Mouse (Mus musculus): ENCODE measurements around the gene Ly6g6c. TPM values are rescaled to one million over a fixed set of nuclear protein-coding genes. Genes with fewer than 3 reads are reported as not detected.

The Ly6g6c gene
- total RNA-seq, 2 experiments from 2014 or later, result not detected

- DNase-seq (ENCODE audit: low spot score in 2 of 2), result no peak
- intact Hi-C loops (cut with DNase I), result no loop called here
Measured at GRCm38 (mm10) chr17:35102299-35102698, 37.1 kb downstream of the Ly6g6c start.

- intact Hi-C loops (cut with DNase I), result no loop called here
- no peak for DNase-seq (ENCODE audit: low spot score in 2 of 2)
Measured at GRCm38 (mm10) chr17:35103221-35103690, 38.1 kb downstream of the Ly6g6c start.

- intact Hi-C loops (cut with DNase I), result no loop called here
- no peak for DNase-seq (ENCODE audit: low spot score in 2 of 2)
Measured at GRCm38 (mm10) chr17:35104079-35104478, 38.9 kb downstream of the Ly6g6c start.

GRCm38 (mm10) chr17:35104754-35105153 lies 39.6 kb downstream of the Ly6g6c start:
- intact Hi-C loops (cut with DNase I), result no loop called here
- DNase-seq (ENCODE audit: low spot score in 2 of 2), result no peak

GRCm38 (mm10) chr17:35105740-35106389 lies 40.7 kb downstream of the Ly6g6c start:
- intact Hi-C loops (cut with DNase I), result loop anchor here (1.0 kb wide), 1 partner anchor 85 kb away; no protein-coding TSS in a partner anchor
- DNase-seq (ENCODE audit: low spot score in 2 of 2), result peak in 1 of 2 experiments; percentile 40

- intact Hi-C loops (cut with DNase I), result loop anchor here (1.0 kb wide), 1 partner anchor 85 kb away; no protein-coding TSS in a partner anchor
- no peak for DNase-seq (ENCODE audit: low spot score in 2 of 2)
Measured at GRCm38 (mm10) chr17:35106522-35106921, 41.3 kb downstream of the Ly6g6c start.

- no peak for DNase-seq (ENCODE audit: low spot score in 2 of 2)
- intact Hi-C loops (cut with DNase I), result no loop called here
Measured at GRCm38 (mm10) chr17:35108097-35108496, 42.9 kb downstream of the Ly6g6c start, which contains the start of gene Ly6g5c. Gene Ly6g5c, plus strand, starts transcription at chr17:35108279.

- DNase-seq (ENCODE audit: low spot score in 2 of 2), result no peak
- intact Hi-C loops (cut with DNase I), result no loop called here
Measured at GRCm38 (mm10) chr17:35111774-35112173, 46.6 kb downstream of the Ly6g6c start.

- intact Hi-C loops (cut with DNase I), result no loop called here
- DNase-seq (ENCODE audit: low spot score in 2 of 2), result no peak
Measured at GRCm38 (mm10) chr17:35115046-35116019, 50.1 kb downstream of the Ly6g6c start, which contains the start of gene Ly6g5b. Gene Ly6g5b, minus strand, starts transcription at chr17:35115428.

Other genes with a start within 250 kb of the Ly6g6c start
- gene Stk19, start 228.4 kb upstream of the Ly6g6c start, total RNA-seq (2021), result 10 to 100 TPM; 52.2 to 57.6 TPM
- gene Dxo, start 228.4 kb upstream of the Ly6g6c start, total RNA-seq (2021), result 10 to 100 TPM; 35.9 to 37.1 TPM
- 10 to 100 TPM; 64.0 to 65.9 TPM for gene Skiv2l, start 215.2 kb upstream of the Ly6g6c start, total RNA-seq (2021)
- gene Nelfe, start 215.0 kb upstream of the Ly6g6c start, total RNA-seq (2021), result 10 to 100 TPM; 30.9 to 37.9 TPM
- gene Cfb, start 202.9 kb upstream of the Ly6g6c start, total RNA-seq (2021), result under 1 TPM in 1 of 2 experiments, not detected in 1; 0.30 TPM
- 1 to 10 TPM; 6.9 to 7.3 TPM for gene Zbtb12, start 185.9 kb upstream of the Ly6g6c start, total RNA-seq (2021)
- gene Gm20547, start 183.3 kb upstream of the Ly6g6c start, total RNA-seq (2021), result not detected
- gene C2, start 167.1 kb upstream of the Ly6g6c start, total RNA-seq (2021), result 1 to 10 TPM; 1.5 to 3.6 TPM
- 100 to 1,000 TPM; 166 to 167 TPM for gene Ehmt2, start 166.9 kb upstream of the Ly6g6c start, total RNA-seq (2021)
- gene Slc44a4, start 150.9 kb upstream of the Ly6g6c start, total RNA-seq (2021), result under 1 TPM; 0.55 to 0.66 TPM
- 10 to 100 TPM; 42.9 to 44.0 TPM for gene Neu1, start 134.1 kb upstream of the Ly6g6c start, total RNA-seq (2021)
- gene Hspa1b, start 106.2 kb upstream of the Ly6g6c start, total RNA-seq (2021), result 10 to 100 TPM in 1 of 2 experiments, 1 to 10 TPM in 1; 9.9 to 15.0 TPM
- gene Gm20481, start 95.5 kb upstream of the Ly6g6c start, total RNA-seq (2021), result not detected
- gene Hspa1a, start 93.2 kb upstream of the Ly6g6c start, total RNA-seq (2021), result 10 to 100 TPM; 10.8 to 12.6 TPM
- gene Hspa1l, start 92.7 kb upstream of the Ly6g6c start, total RNA-seq (2021), result under 1 TPM; 0.27 to 0.34 TPM
- gene Lsm2, start 83.5 kb upstream of the Ly6g6c start, total RNA-seq (2021), result 10 to 100 TPM; 17.3 to 18.0 TPM
- gene Vars, start 64.4 kb upstream of the Ly6g6c start, total RNA-seq (2021), result 10 to 100 TPM; 38.0 to 44.7 TPM
- gene Vwa7, start 48.8 kb upstream of the Ly6g6c start, total RNA-seq (2021), result under 1 TPM; 0.30 to 0.37 TPM
- under 1 TPM; 0.60 to 0.83 TPM for gene Sapcd1, start 37.4 kb upstream of the Ly6g6c start, total RNA-seq (2021)
- under 1 TPM; 0.76 to 0.96 TPM for gene Msh5, start 18.6 kb upstream of the Ly6g6c start, total RNA-seq (2021)
- gene Clic1, start 15.4 kb upstream of the Ly6g6c start, total RNA-seq (2021), result 10 to 100 TPM in 1 of 2 experiments, 1 to 10 TPM in 1; 9.9 to 11.6 TPM
- 10 to 100 TPM; 12.1 to 12.5 TPM for gene Ddah2, start 6.4 kb upstream of the Ly6g6c start, total RNA-seq (2021)
- gene Mpig6b, start 796 bp downstream of the Ly6g6c start, total RNA-seq (2021), result not detected
- 1 to 10 TPM; 2.4 to 2.7 TPM for gene Ly6g6e, start 11.5 kb downstream of the Ly6g6c start, total RNA-seq (2021)
- gene Ly6g6d, start 12.7 kb downstream of the Ly6g6c start, total RNA-seq (2021), result 1 to 10 TPM in 1 of 2 experiments, under 1 TPM in 1; 0.69 to 1.9 TPM
- gene Ly6g6f, start 20.2 kb downstream of the Ly6g6c start, total RNA-seq (2021), result not detected
- 100 to 1,000 TPM; 107 to 109 TPM for gene Abhd16a, start 23.9 kb downstream of the Ly6g6c start, total RNA-seq (2021)
- gene Ly6g5c, start 42.9 kb downstream of the Ly6g6c start, total RNA-seq (2021), result not detected
- under 1 TPM; 0.69 to 0.94 TPM for gene Ly6g5b, start 50.0 kb downstream of the Ly6g6c start, total RNA-seq (2021)
- 10 to 100 TPM; 13.1 to 15.2 TPM for gene Gpank1, start 56.1 kb downstream of the Ly6g6c start, total RNA-seq (2021)
- 100 to 1,000 TPM; 183 to 185 TPM for gene Csnk2b, start 56.7 kb downstream of the Ly6g6c start, total RNA-seq (2021)
- gene D17H6S53E, start 61.0 kb downstream of the Ly6g6c start, total RNA-seq (2021), result 10 to 100 TPM; 24.1 to 29.8 TPM
- not detected for gene Apom, start 66.7 kb downstream of the Ly6g6c start, total RNA-seq (2021)
- gene Bag6, start 69.8 kb downstream of the Ly6g6c start, total RNA-seq (2021), result 100 to 1,000 TPM; 286 to 292 TPM
- 100 to 1,000 TPM; 268 to 285 TPM for gene Prrc2a, start 99.5 kb downstream of the Ly6g6c start, total RNA-seq (2021)
- gene Aif1, start 110.7 kb downstream of the Ly6g6c start, total RNA-seq (2021), result 10 to 100 TPM; 10.8 to 11.1 TPM
- gene Lst1, start 123.1 kb downstream of the Ly6g6c start, total RNA-seq (2021), result 10 to 100 TPM in 1 of 2 experiments, 1 to 10 TPM in 1; 6.1 to 10.1 TPM
- gene Ltb, start 129.1 kb downstream of the Ly6g6c start, total RNA-seq (2021), result under 1 TPM; 0.64 to 0.99 TPM
- not detected for gene Tnf, start 136.6 kb downstream of the Ly6g6c start, total RNA-seq (2021)
- under 1 TPM; 0.34 to 0.39 TPM for gene Lta, start 140.0 kb downstream of the Ly6g6c start, total RNA-seq (2021)
- not detected for gene Gm16181, start 155.4 kb downstream of the Ly6g6c start, total RNA-seq (2021)
- gene Atp6v1g2, start 168.3 kb downstream of the Ly6g6c start, total RNA-seq (2021), result 100 to 1,000 TPM; 514 to 578 TPM
- gene Nfkbil1, start 170.4 kb downstream of the Ly6g6c start, total RNA-seq (2021), result 10 to 100 TPM; 11.7 to 12.8 TPM
- 100 to 1,000 TPM; 207 to 209 TPM for gene Ddx39b, start 176.4 kb downstream of the Ly6g6c start, total RNA-seq (2021)
- gene H2-D1, start 197.3 kb downstream of the Ly6g6c start, total RNA-seq (2021), result 10 to 100 TPM; 18.5 to 18.7 TPM

All from left cerebral cortex, postnatal 25 days (tissue).